Mouse (Mus musculus): ENCODE measurements around the gene Dnm3.

DNA sequence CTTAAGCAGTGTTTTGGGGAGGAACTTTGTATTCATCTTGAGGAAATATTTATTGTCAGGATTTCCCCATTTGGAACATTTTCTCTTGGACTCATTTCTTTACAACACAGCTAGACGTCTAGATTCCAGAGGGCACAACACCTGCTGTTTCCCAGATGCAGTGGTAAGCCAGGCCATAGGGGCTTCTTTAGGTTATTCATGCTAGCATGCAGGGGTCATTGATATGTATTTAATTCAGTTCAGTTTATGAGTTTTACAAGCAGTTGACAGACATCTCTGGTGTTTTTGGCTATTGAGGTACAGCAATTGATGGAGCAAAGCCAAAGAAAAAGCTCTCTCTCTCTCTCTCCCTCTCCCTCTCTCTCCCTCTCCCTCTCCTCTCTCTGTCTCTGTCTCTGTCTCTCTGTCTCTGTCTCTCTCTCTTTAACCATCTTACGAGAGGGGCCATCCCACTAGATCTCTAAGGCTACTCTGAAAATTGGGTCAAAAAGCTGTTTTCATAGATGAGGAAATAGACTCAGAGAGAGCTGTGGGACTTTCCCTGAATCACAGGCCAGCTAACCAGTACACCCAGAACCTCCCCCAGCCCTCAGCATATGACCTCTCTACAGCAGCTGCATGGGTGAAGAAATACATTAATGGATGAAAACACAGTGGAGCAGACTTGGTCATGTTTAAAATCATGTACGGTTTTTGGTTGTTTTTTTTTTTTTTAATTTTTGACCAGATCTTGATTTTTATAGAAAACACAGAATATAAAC lies 384.8 kb downstream of the Dnm3 start:
- TF ChIP-seq CTCF (IDR thresholded peaks at IDR 0.05; ENCODE audit: extremely low read depth, insufficient read depth, low read length): no peak
- TF ChIP-seq POLR2A (IDR thresholded peaks at IDR 0.05; ENCODE audit: extremely low read depth, insufficient read depth, low read length): no peak
